Mouse (Mus musculus) T-cell, adult 2 months (primary cell): ENCODE data around the gene Tmem246.
"Not testable (repeated sequence)": the region's sequence is repeated elsewhere in the genome, so short reads cannot be mapped to it uniquely, and the experiment has no call there.

Source experiments
- DNase-seq: peaks from one replicate; pipeline ENCODE4 v3.0.0; 2022; ENCODE audit warnings: low spot score

Tmem246 gene

GRCm38 (mm10) chr4:49597183-49598100, at the start of gene Tmem246:
Gene Tmem246, minus strand, starts transcription at chr4:49597876.
- no peak for DNase-seq

GRCm38 (mm10) chr4:49639913-49640312, 42.2 kb upstream of the Tmem246 start:
- no peak for DNase-seq

DNA sequence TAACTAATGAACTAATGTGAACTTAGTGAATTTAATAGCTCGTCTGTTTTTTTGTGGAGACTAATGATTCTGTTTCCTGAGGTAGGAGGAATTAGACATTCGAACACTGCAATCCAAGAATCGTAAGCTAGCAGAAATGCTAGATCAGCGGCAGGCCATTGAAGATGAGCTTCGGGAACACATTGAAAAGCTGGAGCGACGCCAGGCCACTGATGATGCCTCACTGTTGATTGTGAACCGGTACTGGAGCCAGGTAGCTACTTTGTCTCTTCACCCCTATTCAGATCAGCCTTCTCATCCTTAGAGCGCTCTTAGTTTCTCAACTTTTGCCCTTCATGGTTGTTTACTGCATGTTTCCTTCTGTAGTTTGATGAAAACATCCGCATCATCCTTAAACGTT, 40.1 kb upstream of the Tmem246 start:
- no peak for DNase-seq

- no peak for DNase-seq
Observed at GRCm38 (mm10) chr4:49632139-49632481, 34.4 kb upstream of the Tmem246 start.

GRCm38 (mm10) chr4:49631319-49632138, 33.9 kb upstream of the Tmem246 start, which contains the start of gene Rnf20:
Gene Rnf20, plus strand, starts transcription at chr4:49632006.
- peak; percentile 94 for DNase-seq

DNA sequence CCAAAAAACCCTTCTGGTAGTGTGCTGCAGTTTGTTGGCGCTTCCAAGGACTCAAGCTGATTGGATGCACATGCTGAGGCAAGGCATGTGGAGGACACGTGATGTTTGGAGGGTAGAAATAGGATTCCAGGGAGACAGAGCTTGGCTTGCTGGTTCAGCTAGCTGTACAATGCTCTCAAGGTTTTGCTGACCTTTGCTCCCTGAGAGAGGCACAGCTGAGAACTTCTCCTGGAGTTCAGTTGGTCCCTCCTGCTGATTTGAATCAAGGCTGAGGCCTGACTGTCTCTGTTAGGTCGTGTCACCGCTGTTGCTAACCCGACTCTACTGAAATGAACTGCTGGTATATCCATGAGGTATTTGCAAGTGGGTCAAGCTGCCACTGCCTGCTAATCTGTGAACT, 31.3 kb upstream of the Tmem246 start:
- no peak for DNase-seq

DNA sequence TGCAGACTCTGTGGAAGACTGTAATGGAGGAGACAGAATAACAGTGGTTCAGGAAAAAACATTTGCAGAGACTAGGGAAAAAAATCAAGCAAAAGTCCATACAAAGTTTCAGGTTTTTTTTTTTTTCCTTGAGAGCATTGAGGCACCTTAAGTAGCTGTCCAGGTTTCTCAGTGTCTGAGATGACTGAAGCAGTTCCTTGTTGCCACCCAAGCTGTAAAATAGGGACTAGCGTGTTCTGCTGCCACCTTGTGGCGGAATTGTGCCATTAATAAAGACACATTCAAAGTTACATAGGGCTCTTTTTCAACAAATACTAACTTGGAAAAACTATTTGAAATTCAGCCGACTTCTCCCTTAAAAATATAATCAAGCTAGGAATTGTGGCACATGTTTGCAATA, 29.3 kb upstream of the Tmem246 start:
- peak; percentile 68 for DNase-seq

GRCm38 (mm10) chr4:49624969-49625368, 27.3 kb upstream of the Tmem246 start:
- DNase-seq, result not testable (repeated sequence)

DNA sequence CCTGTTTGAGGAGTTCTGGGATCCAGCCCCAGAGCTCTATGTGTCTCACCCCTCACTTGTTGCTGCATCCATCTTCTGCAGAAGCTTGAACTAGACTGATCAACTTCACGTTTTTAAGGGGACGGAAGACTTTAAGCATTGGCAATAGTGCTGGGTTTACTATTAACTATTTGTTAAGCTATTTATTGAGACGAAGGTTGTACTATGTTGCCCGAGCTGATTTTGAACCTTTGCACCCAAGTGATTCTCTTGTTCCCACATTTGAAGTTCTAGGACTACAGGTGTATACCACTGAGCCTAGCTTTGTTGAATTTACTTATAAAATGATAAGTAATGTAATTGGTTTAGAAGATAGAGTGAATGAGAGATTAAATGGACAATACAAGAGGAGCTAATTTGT, 26.2 kb upstream of the Tmem246 start:
- DNase-seq, result no peak

DNA sequence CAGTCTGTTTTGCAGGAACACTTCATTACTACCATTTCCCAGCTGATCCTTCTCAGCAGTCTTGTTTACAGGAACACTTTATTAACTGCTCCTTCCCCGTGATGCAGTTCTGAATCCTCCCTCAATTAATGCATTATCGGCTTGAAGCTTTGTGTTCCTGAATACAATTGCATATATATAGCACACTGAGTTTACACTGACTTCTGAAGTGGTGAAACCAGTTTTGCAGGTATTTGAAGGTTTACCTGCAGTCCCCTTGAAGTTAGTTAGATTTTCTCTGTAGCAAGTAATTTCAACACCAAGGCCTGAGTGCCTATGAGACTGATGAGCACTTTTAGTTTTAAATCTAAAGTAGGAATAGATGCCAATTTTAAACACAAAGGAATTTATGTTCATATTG, 24.6 kb upstream of the Tmem246 start:
- DNase-seq, result no peak

DNA sequence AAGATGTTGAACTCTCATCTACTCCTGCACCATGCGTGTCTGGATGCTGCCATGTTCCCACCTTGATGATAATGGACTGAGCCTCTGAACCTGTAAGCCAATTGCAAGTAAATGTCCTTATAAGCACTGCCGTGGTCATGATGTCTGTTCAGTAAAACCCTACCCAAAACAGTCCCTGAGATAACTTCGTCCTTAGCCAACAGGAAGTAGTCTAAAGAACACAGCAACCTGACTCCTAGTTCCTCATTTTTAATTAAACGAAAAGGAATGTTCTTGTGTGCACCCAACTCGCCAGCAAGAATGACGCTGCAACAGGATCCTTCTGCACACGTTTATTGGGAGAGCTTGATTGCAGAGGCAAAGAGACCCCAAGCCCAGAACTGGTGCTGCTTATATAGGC, 22.2 kb upstream of the Tmem246 start:
- not testable (repeated sequence) for DNase-seq

- DNase-seq, result no peak
Observed at GRCm38 (mm10) chr4:49616924-49617323, 19.2 kb upstream of the Tmem246 start.

GRCm38 (mm10) chr4:49605459-49605858, 7.8 kb upstream of the Tmem246 start:
- no peak for DNase-seq

GRCm38 (mm10) chr4:49604616-49605015, 6.9 kb upstream of the Tmem246 start:
- no peak for DNase-seq

- no peak for DNase-seq
Observed at GRCm38 (mm10) chr4:49604016-49604546, 6.4 kb upstream of the Tmem246 start.

- DNase-seq, result no peak
Observed at GRCm38 (mm10) chr4:49603161-49603560, 5.5 kb upstream of the Tmem246 start.

DNA sequence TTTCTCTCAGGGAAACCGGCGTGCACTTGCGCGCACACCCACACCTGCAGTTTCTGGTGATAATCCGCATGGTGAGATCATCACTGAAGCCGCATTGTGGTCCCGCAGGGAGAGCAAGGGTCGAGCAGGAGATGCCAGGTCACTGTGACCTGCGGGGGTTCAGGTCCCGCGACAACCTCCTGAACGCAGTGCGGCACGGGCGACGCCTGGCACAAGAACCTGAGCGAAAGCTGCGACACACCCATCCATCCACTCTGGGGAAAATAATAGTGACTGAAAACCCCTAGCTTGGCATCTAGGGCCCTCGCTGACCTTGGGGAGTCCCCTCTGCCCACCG, 862 bp downstream of the Tmem246 start:
- no peak for DNase-seq

DNA sequence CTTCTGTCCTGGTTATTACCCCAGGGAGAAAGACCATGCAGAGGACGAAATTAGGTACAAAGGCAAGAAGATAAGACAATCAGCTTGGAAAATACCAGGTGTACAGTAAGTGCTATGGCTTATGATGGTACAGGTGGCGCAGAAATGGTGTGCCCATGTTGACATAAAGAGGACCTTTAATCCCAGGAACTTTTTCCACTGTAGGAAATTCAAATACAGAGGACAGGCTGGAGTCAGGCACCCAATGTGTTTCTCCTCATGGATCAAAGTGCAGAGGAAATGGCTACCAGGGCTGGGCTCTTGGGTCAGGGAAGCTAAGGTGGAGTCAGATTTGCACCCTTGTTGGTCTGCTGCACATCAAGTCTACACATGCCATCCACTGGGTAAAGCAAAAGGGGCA, 7.5 kb downstream of the Tmem246 start:
- no peak for DNase-seq

DNA sequence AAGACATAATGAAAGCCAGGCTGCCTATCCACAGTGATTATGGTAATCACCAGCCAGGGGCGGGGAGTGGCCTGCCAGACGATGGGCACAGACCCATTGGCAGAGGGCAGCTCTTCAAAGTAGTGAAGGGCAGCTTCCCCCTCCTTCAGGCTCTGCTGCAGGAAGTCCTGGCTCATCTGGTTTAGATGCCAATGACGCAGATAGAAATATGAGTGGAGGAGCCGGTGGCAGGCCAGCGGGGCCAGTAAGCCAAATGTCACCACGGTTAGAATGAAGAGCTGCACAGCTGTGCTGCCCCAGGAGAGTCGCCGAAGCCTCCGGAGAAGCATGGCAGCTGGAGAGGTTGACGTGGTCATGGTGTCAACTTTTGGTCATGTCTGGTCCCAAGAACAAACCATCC, 10.9 kb downstream of the Tmem246 start:
- no peak for DNase-seq

GRCm38 (mm10) chr4:49585524-49586101, 12.1 kb downstream of the Tmem246 start:
- DNase-seq, result no peak

- DNase-seq, result no peak
Observed at GRCm38 (mm10) chr4:49583965-49584831, 13.5 kb downstream of the Tmem246 start.

GRCm38 (mm10) chr4:49581256-49581655, 16.4 kb downstream of the Tmem246 start:
- DNase-seq, result no peak
